Mouse (Mus musculus): ENCODE data around the gene Lamc2.

GRCm38 (mm10) chr1:153127622-153128021 is 58.6 kb downstream of the Lamc2 start:
- TF ChIP-seq CTCF (IDR thresholded peaks at IDR 0.05; ENCODE audit: borderline replicate concordance, insufficient read depth, low read depth, low read length) (no peak), POLR2A (IDR thresholded peaks at IDR 0.05; ENCODE audit: borderline replicate concordance, insufficient read depth, low read length) (no peak)
